Mouse (Mus musculus) forebrain, embryonic 15.5 days (tissue): ENCODE measurements at regions not wholly inside any gene's neighbourhood (a gene's known extent, or its start where the extent isn't known, plus 50 kb on each side); places are given as distances from the start of the nearest gene placed in this dataset.

Source experiments
- ATAC-seq: fragments of 200-750 bp; cut with Nextera tagmentation; replicated peaks from 2 replicates; pipeline ENCODE4 v1.8.0; 2017; ENCODE audit warnings: mild to moderate bottlenecking, moderate TSS enrichment, moderate library complexity
- H3K27ac ChIP-seq: fragments of 300-500 bp; sonication (generic); replicated peaks from 2 replicates; pipeline ENCODE4 v1.5.1; 2015; ENCODE audit warnings: mild to moderate bottlenecking, inconsistent platforms
- H3K27me3 ChIP-seq: fragments of 300-500 bp; sonication (generic); 2 replicates; pipeline ENCODE4 v1.6.1; 2015; ENCODE audit warnings: inconsistent platforms
- H3K36me3 ChIP-seq: fragments of 300-500 bp; sonication (generic); 2 replicates; pipeline ENCODE4 v1.6.1; 2015; ENCODE audit warnings: mild to moderate bottlenecking, inconsistent platforms
- H3K4me1 ChIP-seq: fragments of 300-500 bp; sonication (generic); 2 replicates; pipeline ENCODE4 v1.6.1; 2015; ENCODE audit warnings: inconsistent platforms
- H3K4me2 ChIP-seq: fragments of 300-500 bp; sonication (generic); replicated peaks from 2 replicates; pipeline ENCODE4 v1.6.1; 2015; ENCODE audit warnings: mild to moderate bottlenecking, inconsistent platforms
- H3K4me3 ChIP-seq: fragments of 300-500 bp; sonication (generic); 2 replicates; pipeline ENCODE4 v1.5.1; 2015; ENCODE audit warnings: mild to moderate bottlenecking, inconsistent platforms
- H3K9ac ChIP-seq: fragments of 300-500 bp; sonication (generic); replicated peaks from 2 replicates; pipeline ENCODE4 v1.6.1; 2015; ENCODE audit warnings: mild to moderate bottlenecking, inconsistent platforms
- H3K9me3 ChIP-seq: fragments of 300-500 bp; sonication (generic); 2 replicates; pipeline ENCODE4 v1.6.1; 2016; ENCODE audit warnings: inconsistent platforms
- WGBS: fragments of 180-500 bp; shearing (Covaris S2); methylation state at CpG from one replicate; pipeline ENCODE4 v1.1.7; 2015; ENCODE audit warnings: mixed read lengths; 5-methylcytosine and 5-hydroxymethylcytosine counted together

DNA sequence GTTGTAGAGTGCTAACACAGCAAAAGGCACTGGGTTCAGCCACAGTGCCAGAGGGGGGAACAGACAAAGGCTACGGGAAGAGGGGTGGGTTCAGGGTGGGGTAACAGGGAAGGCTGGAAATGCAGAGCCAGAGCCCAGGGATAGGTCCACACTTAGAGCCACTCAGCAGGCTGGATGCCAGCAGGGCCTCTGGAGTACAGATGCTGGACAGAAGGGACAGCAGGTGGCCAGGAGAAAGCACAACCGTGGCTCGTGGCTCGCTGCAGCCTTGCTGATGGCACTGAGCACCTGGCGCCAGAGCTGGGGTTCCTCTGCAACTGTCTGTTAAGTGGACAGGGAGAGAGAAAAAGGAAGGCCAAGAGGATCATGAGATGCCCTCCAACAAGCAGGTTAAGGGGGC lies 174.2 kb downstream of the Mroh4 start:
- 71% methylated on average over 5 of the region's 5 CpGs for WGBS
- H3K27me3 ChIP-seq: no peaks in the 10 kb centered on the region
- H3K9ac ChIP-seq: no peak overlapping the region
- H3K4me1 ChIP-seq: peaks cover 5% of the 10 kb centered on the region
- H3K9me3 ChIP-seq: no peaks in the 10 kb centered on the region
- no peak overlapping the region for H3K4me2 ChIP-seq
- ATAC-seq: no peak
- no peak overlapping the region for H3K4me3 ChIP-seq
- H3K27ac ChIP-seq: no peak overlapping the region
- no peaks in the 10 kb centered on the region for H3K36me3 ChIP-seq

GRCm38 (mm10) chr15:74459345-74459975 lies 176.7 kb downstream of the Mroh4 start:
- Histone ChIP-seq H3K36me3 (no peaks in the 10 kb centered on the region), H3K27ac (peak overlapping the region; percentile 46; the same call in 1 of the 2 replicates), H3K4me3 (no peak overlapping the region), H3K4me2 (no peak overlapping the region), H3K4me1 (peaks cover 5% of the 10 kb centered on the region), H3K27me3 (no peaks in the 10 kb centered on the region), H3K9me3 (no peaks in the 10 kb centered on the region), H3K9ac (no peak overlapping the region)
- ATAC-seq: no peak
- 64% methylated on average over 12 of the region's 12 CpGs for WGBS

- Histone ChIP-seq H3K36me3 (no peaks in the 10 kb centered on the region), H3K4me2 (no peak overlapping the region), H3K27me3 (no peaks in the 10 kb centered on the region), H3K4me1 (peaks cover 5% of the 10 kb centered on the region), H3K9me3 (no peaks in the 10 kb centered on the region), H3K27ac (peak overlapping the region; percentile 29; the same call in 1 of the 2 replicates), H3K9ac (no peak overlapping the region), H3K4me3 (no peak overlapping the region)
- 69% methylated on average over 9 of the region's 9 CpGs for WGBS
- peak; percentile 46; the same call in 1 of the 2 replicates for ATAC-seq
Measured at GRCm38 (mm10) chr15:74458940-74459339, 177.2 kb downstream of the Mroh4 start.

DNA sequence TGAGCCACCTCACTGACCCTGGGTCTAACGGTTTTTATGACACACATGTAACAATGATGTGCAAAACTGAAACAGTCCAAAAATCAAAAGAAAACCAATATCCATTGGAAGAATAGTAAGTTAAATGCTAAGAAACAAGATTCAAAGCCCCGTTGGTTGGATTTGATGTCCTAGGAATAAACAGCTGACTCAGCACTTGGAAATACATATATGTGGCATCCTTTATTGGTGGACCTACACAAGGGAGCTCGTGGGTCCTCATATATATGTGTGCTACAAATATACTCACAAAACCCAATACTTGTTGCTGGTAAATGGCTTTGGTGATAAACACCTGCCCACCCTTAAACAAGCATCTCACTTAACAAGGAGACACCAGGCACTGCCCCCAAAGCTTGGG lies 178.2 kb downstream of the Mroh4 start:
- no peak for ATAC-seq
- Histone ChIP-seq H3K4me1 (peaks cover 5% of the 10 kb centered on the region), H3K36me3 (no peaks in the 10 kb centered on the region), H3K4me3 (no peak overlapping the region), H3K9me3 (no peaks in the 10 kb centered on the region), H3K4me2 (no peak overlapping the region), H3K27ac (no peak overlapping the region), H3K9ac (no peak overlapping the region), H3K27me3 (no peaks in the 10 kb centered on the region)
- WGBS: 91% methylated on average over 3 of the region's 3 CpGs

- no peak for ATAC-seq
- no peak overlapping the region for H3K4me3 ChIP-seq
- H3K4me2 ChIP-seq: no peak overlapping the region
- H3K27ac ChIP-seq: no peak overlapping the region
- peaks cover 5% of the 10 kb centered on the region for H3K4me1 ChIP-seq
- no peaks in the 10 kb centered on the region for H3K36me3 ChIP-seq
- H3K27me3 ChIP-seq: no peaks in the 10 kb centered on the region
- WGBS: 80% methylated on average over 6 of the region's 6 CpGs
- H3K9ac ChIP-seq: no peak overlapping the region
- no peaks in the 10 kb centered on the region for H3K9me3 ChIP-seq
Measured at GRCm38 (mm10) chr15:74456675-74457040, 179.5 kb downstream of the Mroh4 start.

DNA sequence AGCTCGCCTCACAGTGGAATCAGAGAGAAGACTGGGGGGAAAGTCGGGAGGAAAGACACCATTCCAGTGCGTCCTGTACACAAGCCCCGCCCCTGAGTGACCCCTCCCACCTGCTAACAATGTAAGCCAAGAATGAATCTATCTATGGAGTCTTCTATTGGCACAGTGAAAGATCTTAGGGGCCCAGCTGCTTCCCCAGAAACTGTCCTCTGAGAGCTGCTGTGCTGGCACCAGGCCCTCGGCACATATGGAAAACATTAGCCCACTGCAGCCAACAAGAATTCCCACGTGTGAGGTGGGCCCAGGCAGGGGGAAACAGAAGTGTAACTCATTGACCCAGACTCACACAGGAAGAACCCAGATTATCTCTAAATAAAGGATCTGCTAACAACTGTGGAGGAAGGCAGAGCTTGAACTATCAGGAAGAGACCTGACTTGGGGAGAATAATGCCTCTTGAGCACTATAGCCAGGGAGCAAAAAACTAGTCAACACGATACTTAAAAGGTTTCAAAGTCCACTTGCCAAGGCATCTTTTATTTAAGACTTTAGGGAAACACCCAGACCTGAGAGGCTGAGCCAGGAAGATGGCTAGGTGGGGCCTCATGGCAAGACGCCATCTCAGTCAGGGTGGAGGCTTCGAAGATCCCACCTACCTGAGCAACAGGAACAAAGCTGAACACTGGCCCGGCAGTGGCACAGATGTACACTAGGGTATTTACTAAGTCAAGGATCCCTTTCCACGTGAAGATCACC lies 180.1 kb downstream of the Mroh4 start:
- ATAC-seq: no peak
- H3K4me3 ChIP-seq: no peak overlapping the region
- peaks cover 5% of the 10 kb centered on the region for H3K4me1 ChIP-seq
- no peaks in the 10 kb centered on the region for H3K36me3 ChIP-seq
- H3K9me3 ChIP-seq: no peaks in the 10 kb centered on the region
- no peak overlapping the region for H3K4me2 ChIP-seq
- no peaks in the 10 kb centered on the region for H3K27me3 ChIP-seq
- H3K9ac ChIP-seq: no peak overlapping the region
- WGBS: 62% methylated on average over 11 of the region's 11 CpGs
- H3K27ac ChIP-seq: no peak overlapping the region

- ATAC-seq: no peak
Measured at GRCm38 (mm10) chr15:74454543-74454942, 181.6 kb downstream of the Mroh4 start.

GRCm38 (mm10) chr15:74453810-74454209 lies 182.3 kb downstream of the Mroh4 start:
- H3K4me2 ChIP-seq: no peak overlapping the region
- H3K36me3 ChIP-seq: no peaks in the 10 kb centered on the region
- H3K4me3 ChIP-seq: no peak overlapping the region
- no peak overlapping the region for H3K9ac ChIP-seq
- no peak for ATAC-seq
- H3K9me3 ChIP-seq: no peaks in the 10 kb centered on the region
- H3K27ac ChIP-seq: no peak overlapping the region
- H3K27me3 ChIP-seq: no peaks in the 10 kb centered on the region
- H3K4me1 ChIP-seq: no peaks in the 10 kb centered on the region
- 82% methylated on average over 6 of the region's 6 CpGs for WGBS

More at GRCm38 (mm10) chr15:74454543-74454942, 181.6 kb downstream of the Mroh4 start:
- H3K4me3 ChIP-seq: no peak overlapping the region
- no peak overlapping the region for H3K4me2 ChIP-seq
- no peak overlapping the region for H3K9ac ChIP-seq
- H3K27ac ChIP-seq: no peak overlapping the region
- WGBS: 83% methylated on average over 3 of the region's 3 CpGs
- H3K36me3 ChIP-seq: no peaks in the 10 kb centered on the region
- no peaks in the 10 kb centered on the region for H3K27me3 ChIP-seq
- no peaks in the 10 kb centered on the region for H3K9me3 ChIP-seq
- H3K4me1 ChIP-seq: peaks cover 5% of the 10 kb centered on the region

GRCm38 (mm10) chr15:74452426-74452825 lies 183.7 kb downstream of the Mroh4 start:
- 89% methylated on average over 3 of the region's 3 CpGs for WGBS
- ATAC-seq: no peak; the same call in 1 of the 2 replicates

GRCm38 (mm10) chr15:74441889-74442288 lies 194.3 kb downstream of the Mroh4 start:
- Histone ChIP-seq H3K27me3 (no peaks in the 10 kb centered on the region), H3K4me2 (no peak overlapping the region), H3K9ac (no peak overlapping the region), H3K27ac (no peak overlapping the region), H3K4me1 (peaks cover 3% of the 10 kb centered on the region; the same call in 1 of the 2 replicates), H3K4me3 (no peak overlapping the region), H3K9me3 (no peaks in the 10 kb centered on the region), H3K36me3 (no peaks in the 10 kb centered on the region)
- 59% methylated on average over 13 of the region's 13 CpGs for WGBS
- ATAC-seq: no peak

More at GRCm38 (mm10) chr15:74452426-74452825, 183.7 kb downstream of the Mroh4 start:
- Histone ChIP-seq H3K4me3 (no peak overlapping the region), H3K27ac (no peak overlapping the region), H3K4me2 (no peak overlapping the region), H3K9me3 (no peaks in the 10 kb centered on the region), H3K4me1 (no peaks in the 10 kb centered on the region), H3K27me3 (no peaks in the 10 kb centered on the region), H3K36me3 (no peaks in the 10 kb centered on the region), H3K9ac (no peak overlapping the region)

DNA sequence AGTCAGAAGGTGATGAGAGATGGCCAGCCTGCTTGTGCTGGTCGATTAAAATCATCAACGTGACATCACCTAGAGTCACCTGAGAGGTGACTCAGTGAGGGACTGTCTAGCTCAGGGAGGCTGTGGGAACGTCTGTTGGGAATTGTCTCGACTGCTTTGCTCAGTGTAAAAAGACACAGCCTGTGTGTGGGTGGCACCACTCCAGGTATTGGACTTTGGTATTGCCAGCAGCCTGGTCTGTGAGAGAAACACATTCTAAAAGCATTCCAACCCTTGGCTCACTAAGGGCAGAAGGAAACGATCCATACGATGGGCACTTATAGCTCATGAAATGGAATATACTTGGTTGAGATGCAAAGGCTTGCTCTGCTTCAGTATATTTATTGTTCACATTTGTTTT lies 209.2 kb downstream of the Mroh4 start:
- no peaks in the 10 kb centered on the region for H3K4me1 ChIP-seq
- 74% methylated on average over 6 of the region's 6 CpGs for WGBS
- no peak overlapping the region for H3K4me2 ChIP-seq
- H3K9ac ChIP-seq: no peak overlapping the region
- H3K36me3 ChIP-seq: no peaks in the 10 kb centered on the region
- H3K4me3 ChIP-seq: no peak overlapping the region
- no peak overlapping the region for H3K27ac ChIP-seq
- H3K27me3 ChIP-seq: no peaks in the 10 kb centered on the region
- H3K9me3 ChIP-seq: no peaks in the 10 kb centered on the region
- no peak for ATAC-seq

DNA sequence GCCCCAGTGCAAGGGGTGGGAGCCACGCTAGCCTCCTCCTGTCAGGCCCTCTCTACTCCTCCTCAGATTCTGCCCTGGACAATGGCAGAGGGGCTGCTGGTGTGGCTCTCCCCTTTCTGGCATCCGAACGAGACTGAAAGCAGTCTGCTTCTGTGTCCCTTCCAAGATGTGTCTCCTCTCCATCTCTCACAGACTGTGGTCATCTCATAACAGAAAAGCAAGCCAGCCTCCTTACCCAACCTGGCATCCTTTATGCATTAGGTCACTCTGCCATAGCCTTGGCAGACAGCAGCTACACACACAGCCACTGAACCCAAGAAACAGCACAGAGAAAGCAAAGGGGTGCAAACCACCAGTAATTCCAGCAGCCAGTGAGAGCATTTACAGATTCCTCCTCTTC lies 213.2 kb downstream of the Mroh4 start:
- no peaks in the 10 kb centered on the region for H3K27me3 ChIP-seq
- no peaks in the 10 kb centered on the region for H3K4me1 ChIP-seq
- ATAC-seq: no peak
- H3K9me3 ChIP-seq: no peaks in the 10 kb centered on the region
- no peak overlapping the region for H3K9ac ChIP-seq
- no peak overlapping the region for H3K4me3 ChIP-seq
- H3K4me2 ChIP-seq: no peak overlapping the region
- no peak overlapping the region for H3K27ac ChIP-seq
- 60% methylated on average over 3 of the region's 3 CpGs for WGBS
- H3K36me3 ChIP-seq: no peaks in the 10 kb centered on the region
